Mouse (Mus musculus) right cerebral cortex, postnatal 10 days (tissue): ENCODE measurements around the gene Olfr629.
A peak's percentile ranks its signal among the peaks of the same experiment; 100 is the strongest.
"Not testable (repeated sequence)": the region's sequence is repeated elsewhere in the genome, so short reads cannot be mapped to it uniquely, and the experiment has no call there.

Experiments
- DNase-seq, 2 experiments: peaks; one replicate each; pipeline ENCODE4 v3.0.0; 2021; ENCODE audit warnings: low spot score in 2 of 2

Olfr629 gene

DNA sequence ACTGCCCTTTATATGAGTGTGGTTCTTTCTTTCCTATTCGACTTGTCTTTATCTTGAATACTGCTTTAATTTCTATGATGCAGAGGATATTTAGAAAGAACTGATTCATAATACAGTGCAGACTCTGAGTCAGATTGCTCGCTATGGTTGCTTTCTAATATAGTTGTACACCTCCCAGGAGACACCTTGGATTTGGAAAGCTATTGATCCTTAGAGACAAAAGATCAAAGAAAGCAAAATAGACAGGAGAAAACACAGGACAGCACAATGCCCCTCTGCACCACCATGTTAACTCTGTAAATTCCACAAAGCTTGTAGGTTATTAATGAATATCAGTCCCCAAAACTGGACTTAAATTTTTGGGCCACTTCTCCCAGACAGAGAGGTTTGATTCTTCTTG lies at the start of gene Olfr629:
Olfr629 (minus strand) TSS at position 101 of the 400 bp plus-strand sequence.
- no peak for DNase-seq

DNA sequence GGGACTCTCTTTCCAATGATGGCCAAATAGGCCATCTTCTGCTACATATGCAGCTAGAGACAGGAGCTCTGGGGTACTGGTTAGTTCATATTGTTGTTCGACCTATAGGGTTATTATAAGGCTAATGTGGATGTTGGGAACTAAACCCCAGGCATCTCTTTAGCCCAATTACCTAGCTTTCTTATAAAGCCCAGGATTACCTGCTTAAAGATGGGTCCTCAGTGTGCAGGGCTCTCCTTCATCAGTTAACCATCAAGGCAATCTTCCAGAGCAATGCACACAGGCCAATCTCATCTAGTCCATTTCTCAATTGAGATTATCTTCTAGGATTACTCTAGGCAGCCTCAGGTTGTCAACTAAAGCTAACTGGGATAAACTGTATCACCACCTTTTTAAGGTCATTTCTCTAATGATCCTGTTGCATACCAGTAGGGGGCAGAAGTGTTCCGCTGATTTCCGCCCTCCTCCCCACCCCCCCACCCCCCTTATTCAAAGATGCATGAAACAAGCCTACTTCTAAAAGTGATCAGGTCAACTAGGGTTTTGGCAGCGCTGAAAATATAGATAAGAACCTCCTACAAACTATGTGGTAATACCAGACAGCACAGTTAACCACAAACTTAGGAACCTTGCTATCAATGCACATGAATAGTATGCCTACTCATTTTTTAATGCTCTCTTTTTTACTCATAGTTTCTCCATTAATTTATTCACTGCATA lies 48.1 kb upstream of the Olfr629 start:
- no peak for DNase-seq

DNA sequence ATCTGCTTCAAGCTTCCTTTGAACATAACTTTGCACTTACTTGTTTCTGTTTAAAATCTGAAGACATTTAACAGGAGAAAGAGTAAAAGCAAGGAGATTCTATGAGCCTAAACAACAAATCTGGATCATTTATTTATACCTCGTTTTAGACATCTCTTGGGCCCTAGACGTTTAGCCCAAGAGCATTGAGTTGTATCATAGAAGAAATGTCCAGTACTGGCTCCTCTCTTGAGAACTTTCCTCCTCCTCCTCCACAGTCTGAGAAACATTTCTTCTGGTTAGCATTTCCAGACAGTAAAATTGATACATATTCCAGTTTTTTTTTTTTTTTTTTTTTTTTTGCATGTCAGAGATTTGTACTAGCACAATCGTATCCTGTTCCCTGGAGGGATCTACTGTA lies 47.0 kb upstream of the Olfr629 start, which contains the start of gene Olfr67:
Olfr67 (minus strand) TSS at position 101 of the 400 bp plus-strand sequence.
- DNase-seq = no peak

DNA sequence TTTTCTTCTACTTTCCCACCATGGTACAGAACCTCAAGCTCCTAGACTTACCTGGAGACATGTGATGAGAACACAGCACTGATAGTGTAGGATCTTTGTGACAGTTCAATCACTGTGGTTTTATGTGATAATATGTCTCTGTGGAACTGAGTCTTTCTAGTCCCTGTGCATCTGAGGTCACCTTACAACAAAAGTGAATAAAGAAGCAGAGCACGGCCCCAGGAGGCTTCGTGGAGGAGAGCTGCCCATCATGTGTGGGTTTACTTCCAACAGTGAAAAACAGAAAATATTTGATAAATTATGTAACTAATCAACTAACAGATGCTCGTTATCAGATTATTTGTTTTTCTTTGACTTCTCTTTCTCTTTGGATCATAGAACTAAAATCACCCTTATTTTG lies 34.9 kb upstream of the Olfr629 start, which contains the start of gene Olfr68:
Olfr68 (minus strand) TSS at position 101 of the 400 bp plus-strand sequence.
- DNase-seq = no peak

DNA sequence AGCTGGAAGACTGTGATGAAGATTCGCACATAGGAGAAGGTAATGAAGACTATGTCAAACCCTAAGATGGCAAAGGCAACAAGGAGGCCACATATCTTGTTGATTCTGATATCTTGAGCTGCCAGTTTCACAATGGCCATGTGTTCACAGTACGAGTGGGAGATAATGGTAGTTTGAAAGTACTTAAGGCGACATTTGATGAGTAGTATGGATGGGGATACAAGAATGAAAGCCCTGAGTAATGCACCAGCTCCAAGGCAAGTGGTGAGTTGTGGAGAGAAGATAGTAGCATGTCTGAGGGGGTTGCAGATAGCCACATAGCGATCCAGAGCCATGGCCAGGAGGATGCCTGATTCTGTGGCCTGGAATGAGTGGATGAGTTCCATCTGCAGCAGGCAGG lies 32.9 kb upstream of the Olfr629 start:
- DNase-seq = not testable (repeated sequence)

DNA sequence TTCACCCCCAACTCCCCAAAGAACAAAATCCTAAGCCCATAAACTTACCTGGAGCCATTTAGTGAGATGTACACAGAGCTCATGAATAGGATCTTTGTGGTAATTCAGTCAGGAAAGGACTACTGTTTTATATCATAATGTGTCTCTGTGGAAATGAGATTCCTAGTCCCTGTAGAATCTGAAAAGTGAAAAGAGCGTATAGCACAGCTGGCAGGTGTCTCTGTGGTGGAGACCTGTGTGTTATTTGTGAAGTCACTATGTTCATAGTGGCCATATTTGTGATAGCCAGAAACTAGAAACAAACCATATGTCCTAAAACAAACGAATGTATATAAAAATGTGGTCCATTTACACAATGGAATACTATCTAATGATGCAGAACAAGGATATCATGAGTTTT lies 26.8 kb upstream of the Olfr629 start, which contains the start of gene Olfr69:
Olfr69 (minus strand) TSS at position 101 of the 400 bp plus-strand sequence.
- DNase-seq = no peak

DNA sequence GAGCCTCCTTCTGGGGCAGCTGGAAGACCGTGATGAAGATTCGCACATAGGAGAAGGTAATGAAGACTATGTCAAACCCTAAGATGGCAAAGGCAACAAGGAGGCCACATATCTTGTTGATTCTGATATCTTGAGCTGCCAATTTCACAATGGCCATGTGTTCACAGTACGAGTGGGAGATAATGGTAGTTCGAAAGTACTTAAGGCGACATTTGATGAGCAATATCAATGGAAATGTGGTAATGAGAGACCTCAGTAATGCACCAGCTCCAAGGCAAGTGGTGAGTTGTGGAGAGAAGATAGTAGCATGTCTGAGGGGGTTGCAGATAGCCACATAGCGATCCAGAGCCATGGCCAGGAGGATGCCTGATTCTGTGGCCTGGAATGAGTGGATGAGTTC lies 22.9 kb upstream of the Olfr629 start:
- DNase-seq = not testable (repeated sequence)

DNA sequence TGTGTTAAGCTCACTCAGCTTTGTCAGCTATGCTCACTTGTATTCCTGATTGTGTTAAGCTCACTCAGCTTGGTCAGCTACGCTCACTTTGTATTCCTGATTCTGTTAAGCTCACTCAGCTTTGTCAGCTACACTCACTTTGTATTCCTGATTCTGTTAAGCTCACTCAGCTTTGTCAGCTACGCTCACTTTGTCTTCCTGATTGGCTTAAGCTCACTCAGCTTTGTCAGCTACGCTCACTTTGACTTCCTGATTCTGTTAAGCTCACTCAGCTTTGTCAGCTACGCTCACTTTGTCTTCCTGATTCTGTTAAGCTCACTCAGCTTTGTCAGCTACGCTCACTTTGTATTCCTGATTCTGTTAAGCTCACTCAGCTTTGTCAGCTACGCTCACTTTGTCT lies 17.5 kb upstream of the Olfr629 start:
- not testable (repeated sequence) for DNase-seq

DNA sequence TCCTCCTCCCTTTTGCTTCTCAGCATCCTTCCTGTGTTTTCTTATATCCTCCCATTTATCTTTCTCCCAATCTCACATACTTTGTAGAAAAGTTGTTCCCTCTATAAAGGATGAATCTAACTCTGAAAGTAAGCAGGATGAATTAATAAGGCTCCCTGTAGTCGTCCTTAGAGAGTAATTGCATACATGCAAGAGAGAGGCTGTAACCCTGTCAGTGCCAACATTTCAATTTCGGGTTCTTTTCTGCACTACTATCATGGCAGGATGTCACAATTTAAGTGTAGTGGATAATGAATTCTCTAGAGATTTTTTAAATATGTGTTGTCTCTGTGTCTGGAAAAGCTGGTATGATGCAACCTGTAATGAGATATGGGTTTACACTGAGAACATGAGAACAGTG lies 12.5 kb upstream of the Olfr629 start, which contains the start of gene Olfr630:
Olfr630 (minus strand) TSS at position 101 of the 400 bp plus-strand sequence.
- no peak for DNase-seq

DNA sequence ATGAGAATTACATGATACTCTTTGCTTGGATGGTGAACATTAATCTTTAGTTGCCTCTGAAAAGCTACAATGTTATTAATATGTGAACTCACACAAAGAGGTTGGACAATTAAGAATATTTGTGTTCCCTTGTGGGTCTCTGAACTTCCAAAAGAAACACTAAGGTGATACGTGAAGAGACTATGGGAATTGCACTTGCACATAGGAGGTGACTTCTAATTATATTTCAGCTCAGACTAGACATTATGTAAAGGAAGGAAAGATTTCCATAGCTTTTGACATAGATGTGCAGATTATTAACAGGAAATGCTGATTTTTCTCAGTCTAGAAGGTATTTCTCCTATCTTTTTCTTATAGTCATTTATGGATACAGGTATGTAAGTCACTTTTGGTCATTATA lies 14.7 kb downstream of the Olfr629 start, which contains the start of gene Olfr628:
Olfr628 (plus strand) TSS at position 301 of the 400 bp plus-strand sequence.
- no peak for DNase-seq

DNA sequence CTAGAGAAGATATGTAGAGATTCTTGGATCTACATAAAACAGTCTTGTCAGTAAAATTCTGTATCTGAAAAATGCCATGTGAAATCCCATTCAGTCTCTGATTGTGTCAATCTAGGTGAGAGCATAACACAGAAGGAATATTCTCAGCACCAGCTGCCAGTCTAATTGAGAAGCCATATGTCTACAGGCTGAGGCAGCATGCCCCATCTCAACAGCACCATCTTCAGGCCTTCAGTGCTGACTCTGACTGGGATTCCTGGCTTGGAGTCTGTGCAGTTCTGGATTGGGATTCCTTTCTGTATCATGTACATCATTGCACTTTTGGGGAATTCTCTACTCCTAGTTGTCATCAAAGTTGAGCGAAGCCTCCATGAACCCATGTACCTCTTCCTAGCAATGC lies 28.3 kb downstream of the Olfr629 start:
- peak in 1 of 2 experiments; percentile 17 for DNase-seq

DNA sequence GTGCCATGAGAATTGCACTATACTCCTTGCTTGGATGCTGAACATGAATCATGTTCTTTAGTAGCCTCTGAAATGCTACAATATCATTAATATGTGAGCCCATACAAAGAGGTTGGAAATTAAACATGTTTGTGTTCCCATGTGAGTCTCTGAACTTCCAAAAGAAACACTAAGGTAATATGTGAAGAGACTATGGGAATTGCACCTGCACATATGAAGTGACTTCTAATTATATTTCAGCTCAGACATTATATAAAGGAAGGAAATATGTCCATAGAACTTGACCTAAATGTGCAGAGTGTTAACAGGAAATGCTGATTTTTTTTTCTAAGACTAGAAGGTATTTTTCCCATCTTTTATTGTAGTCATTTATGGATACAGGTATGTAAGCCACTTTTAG lies 30.4 kb downstream of the Olfr629 start, which contains the start of gene Olfr243:
Olfr243 (plus strand) TSS at position 301 of the 400 bp plus-strand sequence.
- no peak for DNase-seq

DNA sequence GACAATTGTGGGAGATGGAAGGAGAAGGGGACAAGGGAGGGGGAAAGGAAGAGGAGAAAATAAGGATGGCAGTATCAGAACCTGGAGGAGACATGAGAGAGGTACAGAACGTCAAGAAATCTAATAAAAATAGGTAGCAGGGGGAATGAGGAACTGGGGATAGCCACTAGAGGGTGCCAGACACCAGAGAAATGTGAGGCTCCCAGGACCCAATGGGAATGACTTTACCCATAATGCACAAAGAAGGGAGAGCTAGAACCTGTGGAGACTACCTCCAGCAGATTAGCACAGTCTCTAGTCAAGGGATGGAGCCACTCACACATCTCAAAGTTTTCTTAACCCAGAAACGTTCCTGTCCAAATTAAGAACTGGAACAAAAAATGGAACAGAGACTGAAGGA lies 32.7 kb downstream of the Olfr629 start:
- DNase-seq = no peak

DNA sequence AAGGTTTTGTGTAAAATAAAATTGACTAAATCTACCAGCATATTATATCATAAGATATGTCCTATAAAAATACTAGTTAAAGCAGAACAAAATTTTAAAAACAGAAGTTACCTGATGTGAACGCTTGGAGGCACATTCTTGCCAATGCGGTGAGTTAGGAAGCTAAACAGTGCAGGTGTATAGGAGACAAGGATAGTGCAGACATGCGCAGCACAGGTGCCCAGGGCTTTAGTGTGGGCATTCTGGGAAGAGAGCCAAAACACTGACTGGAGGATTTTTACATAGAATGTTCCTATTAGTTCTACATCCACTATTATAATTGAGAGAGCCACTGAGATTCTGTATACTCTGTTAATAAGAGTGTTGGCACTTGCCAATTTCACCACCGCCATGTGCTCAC lies 45.3 kb downstream of the Olfr629 start:
- no peak for DNase-seq
